Mouse (Mus musculus) heart, embryonic 12.5 days (tissue): ENCODE measurements around the gene Mrpl48. TPM values are rescaled to one million over a fixed set of nuclear protein-coding genes. Genes with fewer than 3 reads are reported as not detected.

Experiments
- ATAC-seq: fragments of 200-750 bp; cut with Nextera tagmentation; 2 replicates; pipeline ENCODE4 v1.8.0; 2017; ENCODE audit warnings: moderate TSS enrichment, moderate library complexity; ENCODE audit not compliant: insufficient number of reproducible peaks, low FRiP score
- H3K27ac ChIP-seq: fragments of 300-500 bp; sonication (generic); 2 replicates; pipeline ENCODE4 v1.5.1; 2016; ENCODE audit warnings: mild to moderate bottlenecking, moderate library complexity; ENCODE audit not compliant: poor library complexity, severe bottlenecking
- H3K27me3 ChIP-seq: fragments of 300-500 bp; sonication (generic); replicated peaks from 2 replicates; pipeline ENCODE4 v1.6.1; 2016; ENCODE audit warnings: mild to moderate bottlenecking, moderate library complexity
- H3K36me3 ChIP-seq: fragments of 300-500 bp; sonication (generic); 2 replicates; pipeline ENCODE4 v1.6.1; 2016; ENCODE audit warnings: mild to moderate bottlenecking, moderate library complexity
- H3K4me1 ChIP-seq: fragments of 300-500 bp; sonication (generic); replicated peaks from 2 replicates; pipeline ENCODE4 v1.6.1; 2016; ENCODE audit warnings: mild to moderate bottlenecking
- H3K4me2 ChIP-seq: fragments of 300-500 bp; sonication (generic); 2 replicates; pipeline ENCODE4 v1.6.1; 2016; ENCODE audit warnings: mild to moderate bottlenecking, moderate library complexity
- H3K4me3 ChIP-seq: fragments of 300-500 bp; sonication (generic); 2 replicates; pipeline ENCODE4 v1.5.1; 2016; ENCODE audit warnings: mild to moderate bottlenecking
- H3K9ac ChIP-seq: fragments of 300-500 bp; sonication (generic); 2 replicates; pipeline ENCODE4 v1.6.1; 2016; ENCODE audit warnings: mild to moderate bottlenecking, moderate library complexity
- H3K9me3 ChIP-seq: fragments of 300-500 bp; sonication (generic); replicated peaks from 2 replicates; pipeline ENCODE4 v1.6.1; 2016; ENCODE audit warnings: mild to moderate bottlenecking, moderate library complexity
- WGBS: fragments of 180-500 bp; shearing (Covaris S2); methylation state at CpG from one replicate; pipeline ENCODE4 v1.1.7; 2016; 5-methylcytosine and 5-hydroxymethylcytosine counted together
- polyA plus RNA-seq: library from polyadenylated mRNA; unstranded; fragments of >200 nt; fragmentation: Nextera tagmentation; extraction: Ambion mirVana; gene quantifications from 2 replicates; pipeline ENCODE4 v1.2.1, GENCODE M21; 2016

The Mrpl48 gene
- 74.3 and 76.2 TPM in 2 replicates for polyA plus RNA-seq

DNA sequence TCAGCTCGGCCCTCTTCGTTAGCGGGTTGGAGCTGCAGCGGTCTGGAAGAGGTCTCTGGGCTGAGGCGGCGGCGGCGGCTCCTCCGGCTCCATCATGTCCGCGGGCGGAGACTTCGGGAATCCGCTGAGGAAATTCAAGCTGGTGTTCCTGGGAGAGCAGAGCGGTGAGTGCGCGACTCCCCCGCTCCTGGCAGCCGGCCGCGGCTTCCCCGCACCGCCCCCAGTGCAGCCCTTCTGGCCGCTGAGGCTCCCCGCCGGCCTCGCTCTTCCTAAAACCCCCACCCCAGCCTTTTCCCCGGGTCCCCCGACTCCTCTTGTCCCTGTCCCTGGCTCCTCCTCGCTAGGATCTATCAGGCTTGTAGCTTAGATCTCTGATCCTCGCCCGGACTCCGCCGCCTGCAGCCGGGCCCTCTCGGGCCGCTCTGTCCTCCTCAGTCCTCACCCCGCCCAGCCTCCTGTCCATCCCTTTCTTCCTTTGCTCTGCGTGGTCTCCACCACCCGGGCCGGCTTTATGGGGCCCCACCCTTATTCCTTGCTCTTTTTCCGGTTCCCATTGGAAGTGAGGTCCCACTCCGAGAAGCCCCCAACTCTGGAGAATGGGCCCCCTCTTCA is at the start of gene Mrpl48:
Gene Mrpl48 (minus strand): TSS at position 172 of the 612 bp plus-strand sequence.
- WGBS, result under 1% methylated on average over 43 of the region's 43 CpGs
- H3K36me3 ChIP-seq, result no peaks in the 10 kb centered on the region
- peak within 1 kb of the TSS; percentile 99 for H3K27ac ChIP-seq
- no peaks in the 10 kb centered on the region for H3K9me3 ChIP-seq
- no peaks in the 10 kb centered on the region for H3K27me3 ChIP-seq
- peaks cover 10% of the 10 kb centered on the region; the same call in 1 of the 2 replicates for H3K4me1 ChIP-seq
- peak within 1 kb of the TSS; percentile 97 for H3K4me3 ChIP-seq
- peak within 1 kb of the TSS; percentile 99 for H3K9ac ChIP-seq
- H3K4me2 ChIP-seq, result peak within 1 kb of the TSS; percentile 67
- ATAC-seq, result peak; percentile 56

DNA sequence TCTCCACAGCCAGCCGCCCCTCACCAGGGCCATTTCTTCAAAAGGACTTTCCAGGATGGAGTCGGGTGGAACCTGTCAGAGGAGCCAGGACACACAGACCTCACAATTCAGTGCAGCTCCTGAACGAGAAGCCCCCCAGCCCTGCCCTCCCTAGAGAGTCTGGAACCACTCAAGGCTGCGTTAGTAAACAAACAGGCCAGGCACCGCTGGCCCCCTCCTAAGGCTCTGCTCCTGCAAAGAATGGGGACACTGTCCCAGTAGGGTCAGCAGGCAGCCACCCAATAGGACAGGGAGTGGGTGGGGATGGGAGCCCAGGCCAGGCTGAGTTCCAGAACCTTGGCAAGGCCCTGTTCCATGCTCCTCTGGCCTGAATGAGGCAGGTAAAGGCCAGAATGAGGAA is 48.6 kb upstream of the Mrpl48 start:
- no peak for ATAC-seq
- H3K4me2 ChIP-seq, result no peak overlapping the region
- no peak overlapping the region for H3K9ac ChIP-seq
- H3K9me3 ChIP-seq, result no peaks in the 10 kb centered on the region
- no peaks in the 10 kb centered on the region for H3K27me3 ChIP-seq
- no peak overlapping the region for H3K27ac ChIP-seq
- peaks cover 9% of the 10 kb centered on the region for H3K4me1 ChIP-seq
- WGBS, result 36% methylated on average over 5 of the region's 5 CpGs
- no peak overlapping the region for H3K4me3 ChIP-seq
- no peaks in the 10 kb centered on the region for H3K36me3 ChIP-seq

DNA sequence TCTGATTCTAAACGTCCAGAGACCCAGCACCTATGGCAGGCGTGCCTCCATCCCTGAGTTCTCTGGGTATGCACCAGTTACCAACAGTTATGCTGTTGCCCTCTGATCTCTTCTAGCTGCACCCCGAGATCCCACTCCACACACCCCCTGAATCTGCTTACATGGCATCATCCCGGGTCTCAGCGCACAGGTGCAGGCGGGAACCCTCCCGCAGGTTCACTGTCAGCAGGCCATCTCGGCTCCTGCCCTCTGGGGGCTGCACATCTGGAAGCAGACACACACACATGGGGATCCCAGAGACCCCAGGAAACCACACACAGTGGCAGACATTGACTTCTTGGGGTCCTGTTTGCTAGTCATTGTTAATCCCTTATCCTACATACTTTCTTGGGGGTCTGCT is 46.3 kb upstream of the Mrpl48 start:
- 79% methylated on average over 8 of the region's 8 CpGs for WGBS
- H3K27me3 ChIP-seq, result no peaks in the 10 kb centered on the region
- no peak overlapping the region for H3K9ac ChIP-seq
- no peak overlapping the region for H3K4me2 ChIP-seq
- no peaks in the 10 kb centered on the region for H3K9me3 ChIP-seq
- H3K4me3 ChIP-seq, result no peak overlapping the region
- H3K36me3 ChIP-seq, result no peaks in the 10 kb centered on the region
- H3K27ac ChIP-seq, result no peak overlapping the region
- ATAC-seq, result no peak
- H3K4me1 ChIP-seq, result peaks cover 19% of the 10 kb centered on the region

DNA sequence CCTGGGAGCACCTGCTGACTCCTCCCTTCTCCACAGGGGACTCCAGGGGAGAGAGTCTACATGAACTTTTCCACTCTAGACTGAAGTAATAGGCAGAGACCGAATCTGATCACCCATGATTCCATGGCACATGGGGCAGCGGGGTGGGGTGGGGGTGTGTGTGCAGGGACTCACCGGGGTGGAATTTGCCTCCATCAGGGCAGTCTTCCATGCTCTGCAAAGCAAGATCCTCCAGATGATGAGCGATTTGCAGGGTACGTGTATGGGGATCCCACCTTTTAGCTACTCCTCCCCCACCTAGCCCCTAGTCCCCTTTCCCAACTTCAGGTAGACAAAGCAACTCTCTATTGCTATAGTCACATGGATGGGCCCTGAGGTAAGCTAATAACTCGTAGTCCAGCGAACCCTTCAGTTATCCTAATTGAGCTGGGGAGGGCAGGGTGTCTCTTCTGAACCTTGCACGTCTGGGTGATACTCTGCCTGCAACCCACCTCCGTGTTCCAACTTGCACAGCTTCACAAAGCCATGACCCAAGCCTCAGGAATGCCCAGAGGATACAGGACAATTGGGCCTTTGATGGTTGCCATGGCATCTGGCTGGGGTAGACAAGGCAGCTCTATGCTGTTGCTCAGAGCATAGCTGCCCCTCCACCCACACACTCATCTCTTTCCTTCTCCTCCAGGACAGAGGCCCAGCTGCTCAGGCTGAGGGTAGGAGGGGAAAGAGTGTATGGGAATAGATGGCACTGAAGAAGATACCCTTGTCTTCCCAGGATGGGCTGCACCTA is 45.6 kb upstream of the Mrpl48 start:
- H3K4me1 ChIP-seq, result peaks cover 18% of the 10 kb centered on the region
- H3K36me3 ChIP-seq, result peaks cover 2% of the 10 kb centered on the region; the same call in 1 of the 2 replicates
- H3K27ac ChIP-seq, result no peak overlapping the region
- no peaks in the 10 kb centered on the region for H3K27me3 ChIP-seq
- WGBS, result 73% methylated on average over 9 of the region's 9 CpGs
- no peaks in the 10 kb centered on the region for H3K9me3 ChIP-seq
- H3K4me3 ChIP-seq, result no peak overlapping the region
- H3K9ac ChIP-seq, result no peak overlapping the region
- H3K4me2 ChIP-seq, result no peak overlapping the region
- ATAC-seq, result no peak

DNA sequence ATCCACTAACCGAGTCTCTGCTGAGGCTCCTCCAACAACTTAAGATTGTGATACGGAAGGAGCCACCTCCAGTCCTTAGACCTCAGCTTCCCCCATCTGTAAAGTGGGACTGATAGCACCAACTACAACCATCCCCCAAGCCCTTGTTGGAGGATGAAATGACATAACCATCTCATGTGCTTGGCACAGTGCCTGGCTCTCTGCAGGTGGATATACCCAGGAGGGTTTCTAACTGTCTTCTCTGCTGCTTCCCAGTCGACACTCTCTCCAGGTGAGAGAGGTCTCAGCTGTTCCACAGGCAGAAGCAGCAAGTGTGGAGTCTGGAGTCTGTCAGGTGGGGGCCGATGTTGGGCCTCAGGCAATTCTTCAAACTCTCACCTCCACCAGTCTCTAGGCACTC is 42.9 kb upstream of the Mrpl48 start:
- WGBS, result 59% methylated on average over 4 of the region's 4 CpGs
- H3K4me2 ChIP-seq, result no peak overlapping the region
- H3K36me3 ChIP-seq, result peaks cover 4% of the 10 kb centered on the region; the same call in 1 of the 2 replicates
- H3K27me3 ChIP-seq, result no peaks in the 10 kb centered on the region
- ATAC-seq, result no peak
- no peak overlapping the region for H3K9ac ChIP-seq
- H3K4me1 ChIP-seq, result peaks cover 10% of the 10 kb centered on the region; the same call in 1 of the 2 replicates
- H3K4me3 ChIP-seq, result no peak overlapping the region
- H3K27ac ChIP-seq, result no peak overlapping the region
- no peaks in the 10 kb centered on the region for H3K9me3 ChIP-seq

DNA sequence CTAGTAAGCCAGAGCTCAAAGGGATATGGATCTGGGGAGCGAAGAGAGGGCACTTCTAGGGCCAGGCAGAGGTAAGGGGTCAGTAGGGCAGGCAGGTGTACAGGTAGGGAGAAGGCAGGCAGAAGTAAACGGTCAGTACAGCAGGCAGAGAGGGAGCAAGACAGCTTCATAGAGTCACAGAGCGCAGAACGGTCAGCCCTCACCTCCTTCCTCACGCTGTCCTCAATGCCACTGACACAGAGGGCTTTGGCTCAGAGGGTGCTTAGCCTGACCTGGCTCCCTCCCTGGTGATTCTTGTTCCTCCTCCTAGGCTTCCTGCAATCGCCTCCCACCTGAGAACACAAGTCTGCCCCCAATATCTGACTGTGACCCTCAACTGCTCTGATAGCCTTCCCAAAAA is 42.3 kb upstream of the Mrpl48 start:
- peaks cover 4% of the 10 kb centered on the region; the same call in 1 of the 2 replicates for H3K36me3 ChIP-seq
- no peaks in the 10 kb centered on the region for H3K9me3 ChIP-seq
- H3K4me1 ChIP-seq, result peaks cover 10% of the 10 kb centered on the region; the same call in 1 of the 2 replicates
- H3K4me3 ChIP-seq, result no peak overlapping the region
- H3K4me2 ChIP-seq, result no peak overlapping the region
- H3K27ac ChIP-seq, result no peak overlapping the region
- no peak for ATAC-seq
- H3K9ac ChIP-seq, result no peak overlapping the region
- 78% methylated on average over 6 of the region's 6 CpGs for WGBS
- no peaks in the 10 kb centered on the region for H3K27me3 ChIP-seq

DNA sequence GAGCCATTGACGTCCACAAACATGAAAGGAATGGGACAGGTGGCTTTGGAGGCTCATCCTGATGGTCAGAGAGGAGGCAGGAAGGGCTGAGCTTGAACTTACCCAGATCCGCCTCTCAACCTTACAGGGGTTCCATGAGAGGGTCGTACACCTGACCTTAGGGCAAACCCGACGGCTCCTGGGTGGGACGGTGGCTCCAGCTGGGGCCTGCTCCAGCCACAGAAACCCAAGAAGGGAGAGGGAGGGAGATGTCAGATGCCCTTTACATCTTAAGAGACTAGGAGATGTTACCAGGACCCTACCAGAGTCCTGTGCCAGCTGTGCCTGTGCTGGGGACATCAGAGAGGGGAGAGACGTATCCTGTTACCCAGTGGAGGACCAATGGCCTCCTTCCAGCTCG is 41.7 kb upstream of the Mrpl48 start:
- WGBS, result 75% methylated on average over 8 of the region's 8 CpGs
- ATAC-seq, result no peak
- Histone ChIP-seq H3K27ac (no peak overlapping the region), H3K4me2 (no peak overlapping the region), H3K9me3 (no peaks in the 10 kb centered on the region), H3K9ac (0 out of 2 replicates have a peak overlapping the region, but pooled peaks have one; percentile 1), H3K36me3 (peaks cover 4% of the 10 kb centered on the region; the same call in 1 of the 2 replicates), H3K27me3 (no peaks in the 10 kb centered on the region), H3K4me3 (no peak overlapping the region), H3K4me1 (peaks cover 10% of the 10 kb centered on the region; the same call in 1 of the 2 replicates)

DNA sequence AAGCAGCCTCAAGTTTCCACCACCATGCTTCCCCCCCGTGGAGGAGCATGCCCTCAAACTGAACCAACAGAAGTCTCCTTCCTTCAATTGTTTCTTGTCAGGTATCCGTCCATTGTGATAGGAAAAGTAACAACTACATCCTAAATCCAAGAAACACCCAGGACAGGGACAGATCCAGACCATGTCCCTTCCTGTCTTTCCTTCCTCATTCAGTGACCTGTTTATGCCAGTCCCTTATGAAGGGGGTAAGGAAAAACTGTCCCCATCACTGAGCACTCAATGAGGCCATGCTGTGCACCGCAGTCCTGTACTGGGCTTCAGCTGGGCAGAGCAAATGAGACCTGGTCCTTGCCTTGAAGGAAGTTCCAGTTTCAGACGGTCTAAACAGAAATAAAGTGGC is 41.0 kb upstream of the Mrpl48 start:
- no peak overlapping the region for H3K4me2 ChIP-seq
- no peaks in the 10 kb centered on the region for H3K9me3 ChIP-seq
- no peaks in the 10 kb centered on the region for H3K27me3 ChIP-seq
- no peak for ATAC-seq
- no peak overlapping the region for H3K27ac ChIP-seq
- 76% methylated on average over 4 of the region's 4 CpGs for WGBS
- peaks cover 10% of the 10 kb centered on the region; the same call in 1 of the 2 replicates for H3K4me1 ChIP-seq
- no peak overlapping the region for H3K9ac ChIP-seq
- no peak overlapping the region for H3K4me3 ChIP-seq
- peaks cover 4% of the 10 kb centered on the region; the same call in 1 of the 2 replicates for H3K36me3 ChIP-seq

DNA sequence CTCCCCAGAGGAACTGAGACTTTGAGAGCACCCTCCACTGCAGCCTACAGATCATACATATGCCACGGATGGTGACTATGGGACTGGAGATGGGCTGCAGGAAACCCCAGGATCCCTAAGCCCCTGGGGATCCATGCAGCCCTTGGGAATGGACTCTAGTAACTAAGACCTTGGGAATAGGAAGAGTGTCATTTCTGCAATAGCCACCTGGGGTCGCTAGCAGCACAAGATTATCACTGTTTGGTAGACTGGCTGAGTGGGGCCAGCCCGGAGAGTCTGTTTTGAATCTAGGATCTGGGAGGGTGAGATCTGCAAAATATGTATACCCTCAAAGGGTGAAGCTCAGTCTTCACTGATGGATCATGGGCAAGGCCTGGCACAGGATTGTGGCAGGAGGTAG is 37.0 kb upstream of the Mrpl48 start:
- Histone ChIP-seq H3K4me1 (0 out of 2 replicates have a peak, but pooled peaks cover 4% of the 10 kb centered on the region), H3K4me2 (no peak overlapping the region), H3K9me3 (no peaks in the 10 kb centered on the region), H3K27me3 (no peaks in the 10 kb centered on the region), H3K27ac (no peak overlapping the region), H3K9ac (no peak overlapping the region), H3K36me3 (peaks cover 8% of the 10 kb centered on the region), H3K4me3 (no peak overlapping the region)
- WGBS, result 40% methylated on average over 3 of the region's 3 CpGs
- peak; percentile 63; the same call in 1 of the 2 replicates for ATAC-seq

DNA sequence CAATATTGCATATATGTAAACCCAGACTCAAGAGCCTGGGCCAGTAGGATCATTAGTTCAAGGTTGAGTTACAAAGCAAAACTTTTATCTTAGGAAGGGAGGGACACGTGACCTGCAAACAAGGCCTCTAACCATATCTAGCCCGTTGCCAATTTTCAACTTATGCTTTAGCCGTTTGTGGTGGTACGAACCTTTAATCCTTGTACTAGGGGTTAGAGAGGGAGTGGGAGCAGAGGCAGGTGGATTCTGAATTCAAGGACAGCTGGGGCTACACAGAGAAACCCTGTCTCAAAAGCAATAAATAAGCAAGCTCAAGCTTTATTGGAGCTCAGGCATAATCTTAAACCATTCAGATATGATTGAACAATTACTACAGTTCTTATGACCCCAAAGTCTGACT is 34.3 kb upstream of the Mrpl48 start:
- no peaks in the 10 kb centered on the region for H3K27me3 ChIP-seq
- H3K4me3 ChIP-seq, result no peak overlapping the region
- 85% methylated on average over 4 of the region's 4 CpGs for WGBS
- ATAC-seq, result no peak
- peaks cover 14% of the 10 kb centered on the region for H3K36me3 ChIP-seq
- no peak overlapping the region for H3K4me2 ChIP-seq
- H3K27ac ChIP-seq, result no peak overlapping the region
- no peaks in the 10 kb centered on the region for H3K9me3 ChIP-seq
- H3K9ac ChIP-seq, result no peak overlapping the region
- H3K4me1 ChIP-seq, result no peaks in the 10 kb centered on the region

DNA sequence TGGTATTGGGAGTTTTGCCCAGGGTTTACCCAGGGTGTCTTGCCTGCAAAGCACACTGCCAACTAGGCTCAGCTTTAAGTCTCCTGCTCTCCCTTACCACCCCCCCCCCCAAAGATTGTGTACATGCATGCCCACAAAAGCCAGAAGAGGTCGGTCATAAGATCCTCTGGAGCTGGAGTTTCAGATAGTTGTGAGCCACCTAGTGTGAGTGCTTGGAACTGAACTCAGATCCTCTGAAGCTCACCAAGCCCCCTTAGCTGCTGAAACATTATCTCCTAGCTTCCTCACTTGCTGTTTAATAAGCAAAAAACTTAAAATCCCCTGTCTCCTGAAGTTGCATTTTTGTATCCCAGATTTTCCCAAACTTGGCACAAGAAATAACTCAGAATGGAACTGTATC is 29.6 kb upstream of the Mrpl48 start:
- Histone ChIP-seq H3K36me3 (peaks cover 38% of the 10 kb centered on the region), H3K27me3 (no peaks in the 10 kb centered on the region), H3K9ac (no peak overlapping the region), H3K4me3 (no peak overlapping the region), H3K4me1 (no peaks in the 10 kb centered on the region), H3K9me3 (no peaks in the 10 kb centered on the region), H3K4me2 (no peak overlapping the region), H3K27ac (no peak overlapping the region)
- no peak for ATAC-seq
- 8% methylated on average over 1 of the region's 1 CpGs for WGBS
